Mouse (Mus musculus): ENCODE measurements around the gene Popdc2. TPM values are rescaled to one million over a fixed set of nuclear protein-coding genes. Genes with fewer than 3 reads are reported as not detected.

Popdc2 gene
- total and polyA plus RNA-seq, 3 experiments, result 17.5 to 45.4 TPM; not detected in 1

DNA sequence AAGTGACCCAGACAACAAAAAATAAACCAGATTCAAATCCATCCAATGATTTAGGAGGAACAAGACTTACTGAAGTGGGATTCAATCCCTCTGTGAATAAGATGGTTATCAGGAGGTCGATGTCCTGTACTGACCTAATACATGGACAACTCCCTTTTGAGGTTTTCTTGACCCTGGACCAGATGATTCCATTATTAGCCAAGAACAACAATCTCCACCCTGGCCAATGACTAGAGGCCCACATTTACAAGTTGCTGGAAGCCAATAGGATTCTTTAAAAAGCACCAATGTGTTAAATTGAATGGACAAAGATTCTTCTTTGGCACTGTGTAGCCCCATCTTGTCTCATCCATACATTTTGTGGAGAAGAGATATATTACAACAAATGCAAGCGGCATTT is 63.4 kb downstream of the Popdc2 start:
- H3K27me3 ChIP-seq (ENCODE audit: control insufficient read depth in 1 of 2, insufficient read depth in 2 of 2, low read length in 2 of 2), result peaks cover 3 to 10% of the 10 kb centered on the region in 2 experiments; a peak in 3 of 4 replicates
- peaks cover 0 to 5% of the 10 kb centered on the region in 2 experiments; a peak in 2 of 4 replicates for H3K4me1 ChIP-seq (ENCODE audit: control insufficient read depth in 1 of 2, insufficient read depth in 2 of 2, low read length in 2 of 2)
- H3K27ac ChIP-seq (ENCODE audit: control insufficient read depth, low read depth, low read length), result no peak overlapping the region
- no peak for DNase-seq (ENCODE audit: low read depth, low spot score)
- no peaks in the 10 kb centered on the region; a peak in 2 of 4 replicates for H3K36me3 ChIP-seq (ENCODE audit: control insufficient read depth in 1 of 2, insufficient read depth in 2 of 2, low read length in 2 of 2)
- no peak overlapping the region for H3K9ac ChIP-seq (ENCODE audit: control insufficient read depth, low read depth, low read length, poor library complexity, severe bottlenecking)
- no peaks in the 10 kb centered on the region for H3K79me2 ChIP-seq (ENCODE audit: control insufficient read depth, insufficient read depth, low read length, poor library complexity)
- H3K4me3 ChIP-seq (ENCODE audit: control insufficient read depth in 1 of 2, insufficient read depth in 1 of 2, low read depth in 2 of 2, low read length in 2 of 2), result no peak overlapping the region
- no peak for TF ChIP-seq ELF1 (IDR thresholded peaks at IDR 0.05; ENCODE audit: low read depth, low read length)
- TF ChIP-seq SIN3A (IDR thresholded peaks at IDR 0.05; ENCODE audit: low read length), result no peak
- TF ChIP-seq JUND (IDR thresholded peaks at IDR 0.05; ENCODE audit: low read depth, low read length), result no peak
- no peak for TF ChIP-seq RAD21 (IDR thresholded peaks at IDR 0.05; ENCODE audit: low read depth, low read length)
- no peak for TF ChIP-seq ETS1 (IDR thresholded peaks at IDR 0.05; ENCODE audit: low read depth, low read length)
- no peaks in the 10 kb centered on the region for H3K9me3 ChIP-seq (replicated peaks; ENCODE audit: insufficient read depth, low read length)

DNA sequence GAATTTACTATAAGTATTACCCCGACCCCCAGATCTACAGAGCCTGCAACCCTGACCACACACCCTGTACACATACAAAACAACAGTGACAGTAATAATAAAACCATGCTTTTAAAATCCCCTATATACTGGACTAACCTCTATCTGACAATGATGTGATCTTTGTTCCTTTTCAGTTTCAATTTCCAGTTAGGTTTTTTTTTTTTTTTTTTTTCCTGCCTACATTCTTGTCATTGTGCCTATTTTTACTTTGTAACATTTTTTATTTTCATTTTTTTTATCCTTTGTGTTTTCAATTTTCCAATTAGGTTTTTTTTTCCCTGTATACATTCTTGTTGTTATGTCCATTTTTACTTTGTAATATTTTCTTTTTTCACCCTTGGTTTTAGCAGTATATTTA is 63.8 kb downstream of the Popdc2 start:
- DNase-seq (ENCODE audit: low read depth, low spot score), result no peak
- H3K79me2 ChIP-seq (ENCODE audit: control insufficient read depth, insufficient read depth, low read length, poor library complexity), result no peaks in the 10 kb centered on the region
- TF ChIP-seq TAL1 (IDR thresholded peaks at IDR 0.05; ENCODE audit: low read length), result no peak
- TF ChIP-seq MEF2A (IDR thresholded peaks at IDR 0.05; ENCODE audit: extremely low read depth, insufficient replicate concordance, low read depth, low read length, poor library complexity, severe bottlenecking), result no peak
- no peak for TF ChIP-seq MYB (IDR thresholded peaks at IDR 0.05; ENCODE audit: low read depth, low read length)
- TF ChIP-seq POLR2AphosphoS2 (IDR thresholded peaks at IDR 0.05; ENCODE audit: low read length), result no peak
- TF ChIP-seq MYC (IDR thresholded peaks at IDR 0.05; ENCODE audit: low read depth, low read length), result no peak
- TF ChIP-seq E2F4 (IDR thresholded peaks at IDR 0.05; ENCODE audit: borderline replicate concordance, low read depth, low read length), result no peak
- no peak for TF ChIP-seq GABPA (IDR thresholded peaks at IDR 0.05; ENCODE audit: low read depth, low read length)
- TF ChIP-seq TCF12 (IDR thresholded peaks at IDR 0.05; ENCODE audit: low read depth, low read length), result no peak
- TF ChIP-seq ZNF384 (IDR thresholded peaks at IDR 0.05; ENCODE audit: low read depth, low read length), result no peak
- no peak for TF ChIP-seq POLR2A (IDR thresholded peaks at IDR 0.05; ENCODE audit: control insufficient read depth in 1 of 2, insufficient read depth in 1 of 2, low read depth in 1 of 2, low read length in 2 of 2, poor library complexity in 1 of 2)
- no peak for TF ChIP-seq JUND (IDR thresholded peaks at IDR 0.05; ENCODE audit: low read depth, low read length)
- TF ChIP-seq ELF1 (IDR thresholded peaks at IDR 0.05; ENCODE audit: low read depth, low read length), result no peak
- peaks cover 0 to 8% of the 10 kb centered on the region in 2 experiments; a peak in 3 of 4 replicates for H3K4me1 ChIP-seq (ENCODE audit: control insufficient read depth in 1 of 2, insufficient read depth in 2 of 2, low read length in 2 of 2)
- H3K27me3 ChIP-seq (ENCODE audit: control insufficient read depth in 1 of 2, insufficient read depth in 2 of 2, low read length in 2 of 2), result peaks cover 3 to 5% of the 10 kb centered on the region in 2 experiments; a peak in 3 of 4 replicates
- no peak overlapping the region for H3K27ac ChIP-seq (ENCODE audit: control insufficient read depth, low read depth, low read length)
- no peak overlapping the region for H3K9ac ChIP-seq (ENCODE audit: control insufficient read depth, low read depth, low read length, poor library complexity, severe bottlenecking)
- no peaks in the 10 kb centered on the region for H3K9me3 ChIP-seq (replicated peaks; ENCODE audit: insufficient read depth, low read length)
- H3K36me3 ChIP-seq (ENCODE audit: control insufficient read depth in 1 of 2, insufficient read depth in 2 of 2, low read length in 2 of 2), result no peaks in the 10 kb centered on the region; a peak in 2 of 4 replicates
- H3K4me3 ChIP-seq (ENCODE audit: control insufficient read depth in 1 of 2, insufficient read depth in 1 of 2, low read depth in 2 of 2, low read length in 2 of 2), result no peak overlapping the region

Other genes starting within 250 kb of the Popdc2 start
- not detected in 2 replicates for gene Nr1i2, start 67.4 kb upstream of the Popdc2 start, total RNA-seq (2012; rRNA removed)
- not detected for gene Nr1i2, start 67.4 kb upstream of the Popdc2 start, polyA plus RNA-seq (2012; ENCODE audit: insufficient read depth in 1 of 2, insufficient read length in 2 of 2, low read depth in 1 of 2, low replicate concordance in 2 of 2, missing spikeins in 1 of 2)
- gene Maats1, start 20.1 kb upstream of the Popdc2 start, total RNA-seq (2012; rRNA removed), result 0.10 TPM in 1 of 2 replicates, not detected in the other
- under 1 TPM in 1 of 2 experiments, not detected in 1; 0.03 TPM for gene Maats1, start 20.1 kb upstream of the Popdc2 start, polyA plus RNA-seq (2012; ENCODE audit: insufficient read depth in 1 of 2, insufficient read length in 2 of 2, low read depth in 1 of 2, low replicate concordance in 2 of 2, missing spikeins in 1 of 2)
- gene Cox17, start 15.2 kb upstream of the Popdc2 start, total RNA-seq (2012; rRNA removed), result 293 and 295 TPM in 2 replicates
- gene Cox17, start 15.2 kb upstream of the Popdc2 start, polyA plus RNA-seq (2012; ENCODE audit: insufficient read depth in 1 of 2, insufficient read length in 2 of 2, low read depth in 1 of 2, low replicate concordance in 2 of 2, missing spikeins in 1 of 2), result 100 to 1,000 TPM in 1 of 2 experiments, not detected in 1; 269 TPM
- not detected in 2 replicates for gene Gm21987, start 15.2 kb upstream of the Popdc2 start, total RNA-seq (2012; rRNA removed)
- gene Gm21987, start 15.2 kb upstream of the Popdc2 start, polyA plus RNA-seq (2012; ENCODE audit: insufficient read depth in 1 of 2, insufficient read length in 2 of 2, low read depth in 1 of 2, low replicate concordance in 2 of 2, missing spikeins in 1 of 2), result not detected
- gene Pla1a, start 70.9 kb downstream of the Popdc2 start, total RNA-seq (2012; rRNA removed), result not detected in 2 replicates
- gene Pla1a, start 70.9 kb downstream of the Popdc2 start, polyA plus RNA-seq (2012; ENCODE audit: insufficient read depth in 1 of 2, insufficient read length in 2 of 2, low read depth in 1 of 2, low replicate concordance in 2 of 2, missing spikeins in 1 of 2), result under 1 TPM in 1 of 2 experiments, not detected in 1; 0.04 TPM
- 20.1 and 24.8 TPM in 2 replicates for gene Adprh, start 90.5 kb downstream of the Popdc2 start, total RNA-seq (2012; rRNA removed)
- gene Adprh, start 90.5 kb downstream of the Popdc2 start, polyA plus RNA-seq (2012; ENCODE audit: insufficient read depth in 1 of 2, insufficient read length in 2 of 2, low read depth in 1 of 2, low replicate concordance in 2 of 2, missing spikeins in 1 of 2), result 10 to 100 TPM in 1 of 2 experiments, not detected in 1; 86.7 TPM
- 0.04 and 0.07 TPM in 2 replicates for gene Cd80, start 93.4 kb downstream of the Popdc2 start, total RNA-seq (2012; rRNA removed)
- gene Cd80, start 93.4 kb downstream of the Popdc2 start, polyA plus RNA-seq (2012; ENCODE audit: insufficient read depth in 1 of 2, insufficient read length in 2 of 2, low read depth in 1 of 2, low replicate concordance in 2 of 2, missing spikeins in 1 of 2), result under 1 TPM in 1 of 2 experiments, not detected in 1; 0.38 TPM
- gene Timmdc1, start 160.5 kb downstream of the Popdc2 start, total RNA-seq (2012; rRNA removed), result 36.4 and 38.0 TPM in 2 replicates
- 10 to 100 TPM in 1 of 2 experiments, not detected in 1; 40.4 TPM for gene Timmdc1, start 160.5 kb downstream of the Popdc2 start, polyA plus RNA-seq (2012; ENCODE audit: insufficient read depth in 1 of 2, insufficient read length in 2 of 2, low read depth in 1 of 2, low replicate concordance in 2 of 2, missing spikeins in 1 of 2)
- 17.7 and 17.9 TPM in 2 replicates for gene Poglut1, start 188.0 kb downstream of the Popdc2 start, total RNA-seq (2012; rRNA removed)
- gene Poglut1, start 188.0 kb downstream of the Popdc2 start, polyA plus RNA-seq (2012; ENCODE audit: insufficient read depth in 1 of 2, insufficient read length in 2 of 2, low read depth in 1 of 2, low replicate concordance in 2 of 2, missing spikeins in 1 of 2), result 10 to 100 TPM in 1 of 2 experiments, not detected in 1; 28.6 TPM
- gene Tmem39a, start 196.5 kb downstream of the Popdc2 start, total RNA-seq (2012; rRNA removed), result 34.2 and 38.1 TPM in 2 replicates
- 100 to 1,000 TPM; 116 to 352 TPM for gene Tmem39a, start 196.5 kb downstream of the Popdc2 start, polyA plus RNA-seq (2012; ENCODE audit: insufficient read depth in 1 of 2, insufficient read length in 2 of 2, low read depth in 1 of 2, low replicate concordance in 2 of 2, missing spikeins in 1 of 2)